In genomic region chr15:59194421-59194820, GRCm38 (mm10) we compare ENCODE assay signal across 8 mouse cellular contexts.
A peak's percentile ranks its signal among the peaks of the same experiment; 100 is the strongest.
DNase-seq lines count a peak whose midpoint lies in the region; ATAC-seq and TF ChIP-seq lines count a peak whose summit lies in the region.

No protein-coding gene starts in this region.

- peaks cover 21% of the 10 kb centered on the region for H3K4me1 ChIP-seq in neural tube, embryonic 12.5 days
- H3K4me1 ChIP-seq in midbrain, postnatal 0 days (ENCODE audit: insufficient read depth, low read length), result peaks cover 13% of the 10 kb centered on the region

- no peak overlapping the region for H3K4me2 ChIP-seq in neural tube, embryonic 12.5 days (replicated peaks)
- no peak overlapping the region for H3K4me2 ChIP-seq in midbrain, postnatal 0 days (ENCODE audit: low read depth, low read length, poor library complexity, severe bottlenecking)

- no peak for DNase-seq in neural tube, embryonic 10.5 days (ENCODE audit: extremely low spot score, low spot score)
- peak; percentile 97 for DNase-seq in cerebellum, postnatal 36 days
- peak; percentile 69 to 71 for DNase-seq in heart, postnatal 10 days
- DNase-seq in kidney, postnatal 4 days, result peak; percentile 30 to 55
- DNase-seq in midbrain, postnatal 0 days (ENCODE audit: low spot score), result peak; percentile 73
- DNase-seq in urinary bladder, postnatal 25 days (ENCODE audit: low spot score), result no peak

- H3K27ac ChIP-seq in neural tube, embryonic 12.5 days, result no peak overlapping the region
- no peak overlapping the region for H3K27ac ChIP-seq in midbrain, postnatal 0 days (ENCODE audit: low read depth, low read length)

- 0 out of 2 replicates have a peak, but pooled peaks have one; percentile 3 for TF ChIP-seq CTCF in midbrain, postnatal 0 days (IDR thresholded peaks at IDR 0.05)

- intact Hi-C loops in heart, postnatal 10 days (cut with DNase I), result loop anchor here (2.0 kb wide), 1 partner anchor 22 kb away; no protein-coding TSS in a partner anchor

- no peak overlapping the region for H3K9ac ChIP-seq in neural tube, embryonic 12.5 days
- H3K9ac ChIP-seq in midbrain, postnatal 0 days (replicated peaks; ENCODE audit: low read length, poor library complexity, severe bottlenecking), result no peak overlapping the region

- no peaks in the 10 kb centered on the region for H3K9me3 ChIP-seq in neural tube, embryonic 12.5 days
- H3K9me3 ChIP-seq in midbrain, postnatal 0 days (ENCODE audit: low read length), result no peaks in the 10 kb centered on the region

- no peak overlapping the region for H3K4me3 ChIP-seq in neural tube, embryonic 12.5 days
- H3K4me3 ChIP-seq in midbrain, postnatal 0 days (ENCODE audit: low read depth, low read length), result no peak overlapping the region

- WGBS in neural tube, embryonic 12.5 days, result 43% methylated on average over 10 of the region's 10 CpGs
- 41% methylated on average over 10 of the region's 10 CpGs for WGBS in midbrain, postnatal 0 days

- H3K27me3 ChIP-seq in neural tube, embryonic 12.5 days (replicated peaks), result no peaks in the 10 kb centered on the region
- H3K27me3 ChIP-seq in midbrain, postnatal 0 days (ENCODE audit: insufficient read depth, low read length), result no peaks in the 10 kb centered on the region

- H3K36me3 ChIP-seq in neural tube, embryonic 12.5 days, result no peaks in the 10 kb centered on the region
- H3K36me3 ChIP-seq in midbrain, postnatal 0 days (ENCODE audit: insufficient read depth, low read length), result no peaks in the 10 kb centered on the region

- peak; percentile 37; the same call in 1 of the 2 replicates for ATAC-seq in neural tube, embryonic 12.5 days (ENCODE audit: low FRiP score, low read depth)
- peak; percentile 48; the same call in 1 of the 2 replicates for ATAC-seq in midbrain, postnatal 0 days (ENCODE audit: low FRiP score)
- no peak for ATAC-seq in activated CD4-positive, CD25-positive, alpha-beta regulatory T cell, adult 4 months

Comparison
In these comparisons a context has a peak if more than half of its experiments do, and no peak if none do; other contexts are left out.
1. DNase-seq: peak in cerebellum, postnatal 36 days (2 of 2), heart, postnatal 10 days (2 of 2), kidney, postnatal 4 days (2 of 2) and midbrain, postnatal 0 days (single experiment); none in neural tube, embryonic 10.5 days (single experiment) and urinary bladder, postnatal 25 days (single experiment).